Mouse (Mus musculus) spleen, postnatal 14 days (tissue): ENCODE results near the gene Arrdc5.

Experiments used
- DNase-seq, 2 experiments: peaks; one replicate each; pipeline ENCODE4 v3.0.0; 2021 to 2022; ENCODE audit warnings: low spot score in 2 of 2

Gene Arrdc5

GRCm38 (mm10) chr17:56255863-56256238, 44.2 kb downstream of the Arrdc5 start:
- DNase-seq: peak; percentile 95 to 98

GRCm38 (mm10) chr17:56255429-56255828, 44.7 kb downstream of the Arrdc5 start:
- DNase-seq: no peak

GRCm38 (mm10) chr17:56254695-56255094, 45.4 kb downstream of the Arrdc5 start:
- DNase-seq: no peak

- DNase-seq: peak; percentile 53 to 64
Observed at GRCm38 (mm10) chr17:56251136-56251829, 48.8 kb downstream of the Arrdc5 start.

GRCm38 (mm10) chr17:56245608-56246007, 54.5 kb downstream of the Arrdc5 start:
- no peak for DNase-seq
